Mouse (Mus musculus) liver, embryonic 12.5 days (tissue): ENCODE data around the gene Optn. TPM values are rescaled to one million over a fixed set of nuclear protein-coding genes. Genes with fewer than 3 reads are reported as not detected.
A peak's percentile ranks its signal among the peaks of the same experiment; 100 is the strongest.

Source experiments
- ATAC-seq: fragments of 200-750 bp; cut with Nextera tagmentation; 2 replicates; pipeline ENCODE4 v1.8.0; 2017; ENCODE audit warnings: moderate number of reproducible peaks, mild to moderate bottlenecking, moderate library complexity
- H3K27ac ChIP-seq: fragments of 300-500 bp; sonication (generic); 2 replicates; pipeline ENCODE4 v1.5.1; 2016; ENCODE audit warnings: mild to moderate bottlenecking
- H3K27me3 ChIP-seq: fragments of 300-500 bp; sonication (generic); replicated peaks from 2 replicates; pipeline ENCODE4 v1.6.1; 2016; ENCODE audit warnings: mild to moderate bottlenecking, moderate library complexity
- H3K36me3 ChIP-seq: fragments of 300-500 bp; sonication (generic); 2 replicates; pipeline ENCODE4 v1.6.1; 2016; ENCODE audit warnings: mild to moderate bottlenecking, moderate library complexity
- H3K4me1 ChIP-seq: fragments of 300-500 bp; sonication (generic); 2 replicates; pipeline ENCODE4 v1.6.1; 2016
- H3K4me2 ChIP-seq: fragments of 300-500 bp; sonication (generic); 2 replicates; pipeline ENCODE4 v1.6.1; 2016; ENCODE audit warnings: mild to moderate bottlenecking, moderate library complexity
- H3K4me3 ChIP-seq: fragments of 300-500 bp; sonication (generic); 2 replicates; pipeline ENCODE4 v1.5.1; 2016; ENCODE audit warnings: mild to moderate bottlenecking, moderate library complexity
- H3K9ac ChIP-seq: fragments of 300-500 bp; sonication (generic); 2 replicates; pipeline ENCODE4 v1.6.1; 2016; ENCODE audit warnings: mild to moderate bottlenecking, moderate library complexity
- H3K9me3 ChIP-seq: fragments of 300-500 bp; sonication (generic); replicated peaks from 2 replicates; pipeline ENCODE4 v1.6.1; 2016; ENCODE audit warnings: mild to moderate bottlenecking, moderate library complexity
- WGBS: fragments of 180-500 bp; shearing (Covaris S2); methylation state at CpG from one replicate; pipeline ENCODE4 v1.1.7; 2016; ENCODE audit not compliant: insufficient replicate concordance; 5-methylcytosine and 5-hydroxymethylcytosine counted together
- polyA plus RNA-seq: library from polyadenylated mRNA; unstranded; fragments of >200 nt; fragmentation: Nextera tagmentation; extraction: Ambion mirVana; gene quantifications from 2 replicates; pipeline ENCODE4 v1.2.1, GENCODE M21; 2016

The Optn gene
- polyA plus RNA-seq, 1 experiment from 2014 or later, result 18.7 TPM

- WGBS, result 71% methylated on average over 5 of the region's 5 CpGs
- Histone ChIP-seq H3K4me2 (no peak overlapping the region), H3K36me3 (peaks cover 14% of the 10 kb centered on the region), H3K4me1 (peaks cover 34% of the 10 kb centered on the region), H3K27ac (no peak overlapping the region), H3K27me3 (no peaks in the 10 kb centered on the region), H3K9me3 (no peaks in the 10 kb centered on the region), H3K4me3 (no peak overlapping the region), H3K9ac (no peak overlapping the region)
- ATAC-seq, result no peak
Measured at GRCm38 (mm10) chr2:5058436-5058835, 5.4 kb downstream of the Optn start.

GRCm38 (mm10) chr2:5050562-5050961 is 13.3 kb downstream of the Optn start:
- WGBS, result 28% methylated on average over 2 of the region's 2 CpGs
- Histone ChIP-seq H3K27me3 (no peaks in the 10 kb centered on the region), H3K9ac (no peak overlapping the region), H3K27ac (no peak overlapping the region), H3K4me1 (peaks cover 40% of the 10 kb centered on the region), H3K36me3 (peaks cover 49% of the 10 kb centered on the region), H3K4me2 (no peak overlapping the region), H3K4me3 (no peak overlapping the region), H3K9me3 (no peaks in the 10 kb centered on the region)
- no peak for ATAC-seq

GRCm38 (mm10) chr2:5047016-5047415 is 16.8 kb downstream of the Optn start:
- 0 out of 2 replicates have a peak, but pooled peaks have one; percentile 30 for ATAC-seq
- Histone ChIP-seq H3K27ac (no peak overlapping the region), H3K9me3 (no peaks in the 10 kb centered on the region), H3K27me3 (no peaks in the 10 kb centered on the region), H3K9ac (no peak overlapping the region), H3K4me3 (no peak overlapping the region), H3K4me2 (no peak overlapping the region), H3K4me1 (peaks cover 76% of the 10 kb centered on the region), H3K36me3 (peaks cover 39% of the 10 kb centered on the region)
- 39% methylated on average over 2 of the region's 2 CpGs for WGBS

- no peak for ATAC-seq
- Histone ChIP-seq H3K4me1 (peaks cover 82% of the 10 kb centered on the region), H3K27ac (peak overlapping the region; percentile 28; the same call in 1 of the 2 replicates), H3K9ac (no peak overlapping the region), H3K27me3 (no peaks in the 10 kb centered on the region), H3K4me2 (no peak overlapping the region), H3K36me3 (peaks cover 39% of the 10 kb centered on the region), H3K9me3 (no peaks in the 10 kb centered on the region), H3K4me3 (no peak overlapping the region)
- WGBS, result 38% methylated on average over 13 of the region's 13 CpGs
Measured at GRCm38 (mm10) chr2:5045269-5045965, 18.4 kb downstream of the Optn start.

- peaks cover 41% of the 10 kb centered on the region for H3K36me3 ChIP-seq
- no peak for ATAC-seq
- 37% methylated on average over 3 of the region's 3 CpGs for WGBS
- no peaks in the 10 kb centered on the region for H3K27me3 ChIP-seq
- no peak overlapping the region for H3K4me2 ChIP-seq
- H3K9me3 ChIP-seq, result no peaks in the 10 kb centered on the region
- H3K27ac ChIP-seq, result peak overlapping the region; percentile 87
- 0 out of 2 replicates have a peak overlapping the region, but pooled peaks have one; percentile 14 for H3K9ac ChIP-seq
- H3K4me3 ChIP-seq, result no peak overlapping the region
- peaks cover 80% of the 10 kb centered on the region for H3K4me1 ChIP-seq
Measured at GRCm38 (mm10) chr2:5044321-5044720, 19.5 kb downstream of the Optn start.

GRCm38 (mm10) chr2:5043476-5043761 is 20.4 kb downstream of the Optn start:
- Histone ChIP-seq H3K27ac (peak overlapping the region; percentile 87), H3K27me3 (no peaks in the 10 kb centered on the region), H3K9ac (peak overlapping the region; percentile 27), H3K4me2 (peak overlapping the region; percentile 54), H3K36me3 (peaks cover 37% of the 10 kb centered on the region), H3K9me3 (no peaks in the 10 kb centered on the region), H3K4me1 (peaks cover 76% of the 10 kb centered on the region), H3K4me3 (no peak overlapping the region)
- WGBS, result 69% methylated on average over 2 of the region's 2 CpGs
- no peak for ATAC-seq

- H3K36me3 ChIP-seq, result peaks cover 42% of the 10 kb centered on the region
- H3K9me3 ChIP-seq, result no peaks in the 10 kb centered on the region
- 0 out of 2 replicates have a peak overlapping the region, but pooled peaks have one; percentile 1 for H3K4me3 ChIP-seq
- H3K27me3 ChIP-seq, result no peaks in the 10 kb centered on the region
- peak overlapping the region; percentile 27 for H3K9ac ChIP-seq
- peaks cover 76% of the 10 kb centered on the region for H3K4me1 ChIP-seq
- peak overlapping the region; percentile 54 for H3K4me2 ChIP-seq
- WGBS, result 18% methylated on average over 11 of the region's 11 CpGs
- peak; percentile 75 for ATAC-seq
- peak overlapping the region; percentile 87 for H3K27ac ChIP-seq
Measured at GRCm38 (mm10) chr2:5042616-5043475, 21.0 kb downstream of the Optn start.

- Histone ChIP-seq H3K9me3 (no peaks in the 10 kb centered on the region), H3K4me1 (peaks cover 67% of the 10 kb centered on the region), H3K27me3 (no peaks in the 10 kb centered on the region), H3K27ac (peak overlapping the region; percentile 87), H3K36me3 (peaks cover 52% of the 10 kb centered on the region), H3K4me2 (peak overlapping the region; percentile 54), H3K9ac (peak overlapping the region; percentile 41; the same call in 1 of the 2 replicates), H3K4me3 (no peak overlapping the region)
- WGBS, result 25% methylated on average over 5 of the region's 5 CpGs
- ATAC-seq, result peak; percentile 78
Measured at GRCm38 (mm10) chr2:5041854-5042253, 22.0 kb downstream of the Optn start.

- Histone ChIP-seq H3K9ac (0 out of 2 replicates have a peak overlapping the region, but pooled peaks have one; percentile 15), H3K4me3 (no peak overlapping the region), H3K4me1 (peaks cover 59% of the 10 kb centered on the region), H3K36me3 (peaks cover 59% of the 10 kb centered on the region), H3K27ac (peak overlapping the region; percentile 56; the same call in 1 of the 2 replicates), H3K4me2 (no peak overlapping the region; the same call in 1 of the 2 replicates), H3K9me3 (no peaks in the 10 kb centered on the region), H3K27me3 (no peaks in the 10 kb centered on the region)
- 50% methylated on average over 12 of the region's 12 CpGs for WGBS
- ATAC-seq, result no peak
Measured at GRCm38 (mm10) chr2:5040281-5041161, 23.3 kb downstream of the Optn start.

- Histone ChIP-seq H3K4me1 (peaks cover 57% of the 10 kb centered on the region), H3K9me3 (no peaks in the 10 kb centered on the region), H3K36me3 (peaks cover 58% of the 10 kb centered on the region), H3K27ac (no peak overlapping the region), H3K27me3 (no peaks in the 10 kb centered on the region), H3K9ac (no peak overlapping the region), H3K4me2 (no peak overlapping the region), H3K4me3 (no peak overlapping the region)
- whole genome bisulfite sequencing, result 81% methylated on average over 13 of the region's 13 CpGs
- no peak for ATAC-seq
Measured at GRCm38 (mm10) chr2:5039350-5040170, 24.3 kb downstream of the Optn start.

GRCm38 (mm10) chr2:5038320-5038719 is 25.5 kb downstream of the Optn start:
- H3K4me3 ChIP-seq, result no peak overlapping the region
- peaks cover 57% of the 10 kb centered on the region for H3K4me1 ChIP-seq
- ATAC-seq, result no peak
- no peak overlapping the region for H3K9ac ChIP-seq
- 84% methylated on average over 5 of the region's 5 CpGs for WGBS
- no peak overlapping the region for H3K4me2 ChIP-seq
- peaks cover 58% of the 10 kb centered on the region for H3K36me3 ChIP-seq
- H3K9me3 ChIP-seq, result no peaks in the 10 kb centered on the region
- no peak overlapping the region for H3K27ac ChIP-seq
- no peaks in the 10 kb centered on the region for H3K27me3 ChIP-seq
